Mouse (Mus musculus) myocyte (in vitro differentiated cells): ENCODE measurements at regions not wholly inside any gene's neighbourhood (a gene's known extent, or its start where the extent isn't known, plus 50 kb on each side); places are given as distances from the start of the nearest gene placed in this dataset.

Source experiments
- H3K27me3 ChIP-seq: one replicate; pipeline ENCODE4 v1.6.1; 2011; ENCODE audit not compliant: control insufficient read depth, insufficient read depth, insufficient read length
- H3K36me3 ChIP-seq: one replicate; pipeline ENCODE4 v1.6.1; 2011; ENCODE audit not compliant: control insufficient read depth, insufficient read depth
- H3K4me2 ChIP-seq: one replicate; pipeline ENCODE4 v1.6.1; 2011; ENCODE audit warnings: low read depth, control low read depth
- H3K4me3 ChIP-seq: one replicate; pipeline ENCODE4 v1.5.1; 2011; ENCODE audit warnings: mild to moderate bottlenecking, control low read depth, moderate library complexity
- H3K79me2 ChIP-seq: one replicate; pipeline ENCODE4 v1.6.1; 2011; ENCODE audit not compliant: control insufficient read depth, insufficient read depth
- H3ac ChIP-seq: one replicate; pipeline ENCODE4 v1.6.1; 2011; ENCODE audit not compliant: control insufficient read depth, insufficient read length
- CEBPB ChIP-seq: IDR thresholded peaks from 2 replicates; pipeline ENCODE4 v1.6.1; 2011; ENCODE audit warnings: mild to moderate bottlenecking, moderate library complexity; ENCODE audit not compliant: poor library complexity, insufficient read depth, severe bottlenecking
- E2F4 ChIP-seq: IDR thresholded peaks from one replicate; pipeline ENCODE4 v1.6.1; 2011; ENCODE audit warnings: mild to moderate bottlenecking, control low read depth, moderate library complexity; ENCODE audit not compliant: insufficient read depth
- MAX ChIP-seq: IDR thresholded peaks from one replicate; pipeline ENCODE4 v1.6.1; 2011; ENCODE audit warnings: low read depth, mild to moderate bottlenecking, control low read depth
- MYOD1 ChIP-seq, 3 experiments: IDR thresholded peaks; one replicate each; pipeline ENCODE4 v1.6.1; 2011; ENCODE audit warnings: control low read depth in 2 of 3, low read depth in 2 of 3, mild to moderate bottlenecking in 2 of 3, moderate library complexity in 1 of 3; ENCODE audit not compliant: insufficient read length in 2 of 3, control insufficient read depth in 1 of 3
- MYOG ChIP-seq, 3 experiments: IDR thresholded peaks; one replicate each; pipeline ENCODE4 v1.6.1; 2011; ENCODE audit warnings: control low read depth in 2 of 3, low read depth in 2 of 3, mild to moderate bottlenecking in 2 of 3; ENCODE audit not compliant: insufficient read length in 2 of 3, control insufficient read depth in 1 of 3, insufficient read depth in 1 of 3
- POLR2A ChIP-seq: IDR thresholded peaks from one replicate; pipeline ENCODE4 v1.6.1; 2011; ENCODE audit warnings: low read depth, mild to moderate bottlenecking, control low read depth, moderate library complexity; ENCODE audit not compliant: insufficient read length
- POLR2AphosphoS2 ChIP-seq: IDR thresholded peaks from one replicate; pipeline ENCODE4 v1.6.1; 2011; ENCODE audit warnings: low read depth, control low read depth; ENCODE audit not compliant: insufficient read length
- REST ChIP-seq: IDR thresholded peaks from one replicate; pipeline ENCODE4 v1.6.1; 2011; ENCODE audit warnings: mild to moderate bottlenecking, control low read depth, moderate library complexity; ENCODE audit not compliant: insufficient read depth, insufficient read length
- SRF ChIP-seq: IDR thresholded peaks from one replicate; pipeline ENCODE4 v1.6.1; 2011; ENCODE audit warnings: low read depth; ENCODE audit not compliant: control insufficient read depth, insufficient read length
- TCF12 ChIP-seq: IDR thresholded peaks from one replicate; pipeline ENCODE4 v1.6.1; 2011; ENCODE audit warnings: mild to moderate bottlenecking, control low read depth; ENCODE audit not compliant: poor library complexity, insufficient read depth, severe bottlenecking
- TCF3 ChIP-seq: IDR thresholded peaks from one replicate; pipeline ENCODE4 v1.6.1; 2011; ENCODE audit warnings: low read depth, control low read depth; ENCODE audit not compliant: insufficient read length
- USF1 ChIP-seq: IDR thresholded peaks from one replicate; pipeline ENCODE4 v1.6.1; 2011; ENCODE audit warnings: low read depth, mild to moderate bottlenecking, control low read depth, moderate library complexity

DNA sequence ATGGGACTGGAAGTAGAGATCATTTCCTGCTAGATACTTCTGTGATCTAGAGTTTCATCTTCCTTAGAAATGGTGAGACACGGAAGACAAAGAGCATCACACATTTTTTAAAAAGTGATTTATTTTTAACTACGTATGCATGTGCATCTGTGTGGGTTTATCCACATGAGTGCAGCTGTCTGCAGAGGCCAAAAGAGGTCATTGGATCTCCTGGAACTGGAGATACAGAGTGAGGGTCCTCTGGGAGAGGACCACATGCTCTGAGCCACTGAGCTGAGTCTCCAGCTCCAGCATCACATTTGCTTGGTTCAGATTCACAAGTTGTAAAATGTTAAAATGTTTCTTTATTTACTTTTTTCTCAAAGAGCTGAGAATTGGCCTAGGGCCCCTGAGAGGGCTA, 166.1 kb downstream of the Gas1 start:
- TF ChIP-seq MYOG (IDR thresholded peaks at IDR 0.05; ENCODE audit: control insufficient read depth in 1 of 3, insufficient read depth in 1 of 3, insufficient read length in 2 of 3, low read depth in 2 of 3) (peak in 2 of 3 experiments; percentile 48 to 69), REST (no peak), MYOD1 (IDR thresholded peaks at IDR 0.05; ENCODE audit: control insufficient read depth in 1 of 3, insufficient read length in 2 of 3, low read depth in 2 of 3) (peak in 2 of 3 experiments; percentile 60 to 76), SRF (no peak)
- H3ac ChIP-seq: no peak overlapping the region
- peak overlapping the region; percentile 72 for H3K4me2 ChIP-seq
- no peak overlapping the region for H3K4me3 ChIP-seq
- no peaks in the 10 kb centered on the region for H3K27me3 ChIP-seq
- H3K36me3 ChIP-seq: no peaks in the 10 kb centered on the region
- H3K79me2 ChIP-seq: no peaks in the 10 kb centered on the region

DNA sequence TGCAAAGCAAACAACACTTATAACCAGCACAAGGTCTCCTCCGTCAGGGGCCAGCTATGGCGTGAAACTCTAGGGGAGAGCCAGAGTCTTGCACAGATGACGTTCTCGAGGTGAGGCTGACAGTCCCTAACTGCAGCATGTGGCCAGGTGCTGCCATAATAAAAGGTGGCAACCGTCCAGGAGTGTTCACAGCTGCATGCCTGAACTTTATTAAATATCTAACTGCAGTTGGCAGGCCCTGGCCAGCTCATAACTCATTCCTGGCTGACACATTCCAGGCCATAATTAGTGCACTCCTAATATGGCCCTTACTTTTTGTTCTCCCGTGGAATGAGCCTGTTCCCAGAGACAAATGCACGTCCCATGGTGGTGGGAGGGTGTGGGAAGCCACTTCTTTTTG, 169.6 kb downstream of the Gas1 start:
- H3K36me3 ChIP-seq: no peaks in the 10 kb centered on the region
- no peak overlapping the region for H3ac ChIP-seq
- no peak overlapping the region for H3K4me3 ChIP-seq
- H3K4me2 ChIP-seq: peak overlapping the region; percentile 36
- no peaks in the 10 kb centered on the region for H3K79me2 ChIP-seq
- TF ChIP-seq POLR2A (no peak), E2F4 (no peak), MYOD1 (IDR thresholded peaks at IDR 0.05; ENCODE audit: control insufficient read depth in 1 of 3, insufficient read length in 2 of 3, low read depth in 2 of 3) (peak in 2 of 3 experiments; percentile 90 to 94), MYOG (IDR thresholded peaks at IDR 0.05; ENCODE audit: control insufficient read depth in 1 of 3, insufficient read depth in 1 of 3, insufficient read length in 2 of 3, low read depth in 2 of 3) (peak; percentile 25 to 88 (median 63)), TCF12 (peak; percentile 79), USF1 (no peak), POLR2AphosphoS2 (no peak), REST (no peak), MAX (no peak), CEBPB (no peak), SRF (peak; percentile 97), TCF3 (peak; percentile 71)
- H3K27me3 ChIP-seq: no peaks in the 10 kb centered on the region

DNA sequence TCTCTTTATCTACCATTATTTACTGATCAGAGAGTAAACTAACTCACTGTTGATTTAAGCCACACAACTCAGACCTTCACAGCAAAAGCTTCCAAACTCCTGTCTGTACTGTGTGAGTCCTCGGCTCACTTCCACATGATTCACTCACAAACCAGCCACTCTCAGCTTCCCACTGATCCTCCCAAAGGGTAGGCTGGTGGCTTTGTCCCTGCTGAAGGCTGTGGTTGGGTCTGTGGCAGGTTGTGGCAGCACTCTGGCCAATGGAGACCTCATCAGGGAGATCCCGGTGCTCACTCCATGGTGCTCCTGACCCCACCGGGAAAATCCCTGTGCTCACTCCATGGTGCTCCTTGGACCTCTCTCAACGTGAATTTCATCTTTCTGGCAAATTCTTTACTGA, 170.1 kb downstream of the Gas1 start:
- Histone ChIP-seq H3K36me3 (no peaks in the 10 kb centered on the region), H3K27me3 (no peaks in the 10 kb centered on the region), H3K4me3 (no peak overlapping the region), H3ac (no peak overlapping the region), H3K79me2 (no peaks in the 10 kb centered on the region), H3K4me2 (peak overlapping the region; percentile 36)
- no peak for TF ChIP-seq SRF
- TF ChIP-seq MYOD1 (IDR thresholded peaks at IDR 0.05; ENCODE audit: control insufficient read depth in 1 of 3, insufficient read length in 2 of 3, low read depth in 2 of 3): peak in 1 of 3 experiments; percentile 14

DNA sequence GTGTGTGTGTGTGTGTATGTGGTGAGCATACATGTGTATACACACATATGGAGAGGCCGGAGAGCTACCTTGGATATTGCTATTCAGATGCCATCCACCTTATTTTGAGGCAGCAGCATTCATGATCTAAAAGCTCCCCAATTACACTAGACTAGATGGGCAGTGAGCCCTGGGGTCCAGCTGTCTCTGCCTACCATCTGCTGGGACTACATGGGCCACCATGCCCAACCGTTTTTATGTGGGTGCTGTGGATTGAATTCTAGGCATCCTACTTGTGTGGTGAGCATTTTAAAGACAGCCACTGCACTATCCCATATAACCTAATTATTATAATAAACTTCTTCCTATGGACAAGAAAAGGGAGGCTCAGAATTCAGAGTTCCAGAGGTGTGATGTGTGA, 172.6 kb downstream of the Gas1 start:
- TF ChIP-seq SRF: no peak
- TF ChIP-seq CEBPB: no peak
- TF ChIP-seq REST: no peak
- peak in 2 of 3 experiments; percentile 72 for TF ChIP-seq MYOD1 (IDR thresholded peaks at IDR 0.05; ENCODE audit: control insufficient read depth in 1 of 3, insufficient read length in 2 of 3, low read depth in 2 of 3)
- peak in 1 of 3 experiments; percentile 62 for TF ChIP-seq MYOG (IDR thresholded peaks at IDR 0.05; ENCODE audit: control insufficient read depth in 1 of 3, insufficient read depth in 1 of 3, insufficient read length in 2 of 3, low read depth in 2 of 3)
- no peak for TF ChIP-seq TCF12
- TF ChIP-seq POLR2AphosphoS2: no peak

DNA sequence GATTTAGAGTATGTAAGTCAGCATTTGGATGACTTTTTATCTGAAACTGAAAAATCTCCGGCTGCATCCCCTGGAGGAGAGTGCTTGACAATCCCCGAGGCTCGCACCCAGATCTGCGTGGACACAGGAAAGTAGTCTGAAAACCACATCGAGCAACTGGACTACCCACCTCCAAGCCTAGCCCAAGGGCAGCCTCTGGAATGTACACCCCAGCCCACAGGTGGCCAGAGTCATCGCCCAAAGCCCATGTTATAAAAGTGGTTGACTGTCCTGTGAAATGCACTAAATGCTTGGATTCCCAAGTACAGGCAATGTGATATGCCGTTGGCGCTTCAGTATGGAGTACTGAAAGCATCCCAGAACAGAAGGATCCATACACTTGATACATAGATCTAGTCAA, 175.1 kb downstream of the Gas1 start:
- H3K79me2 ChIP-seq: no peaks in the 10 kb centered on the region
- no peak overlapping the region for H3K4me2 ChIP-seq
- H3K4me3 ChIP-seq: no peak overlapping the region
- H3ac ChIP-seq: no peak overlapping the region
- TF ChIP-seq MAX (no peak), CEBPB (no peak), TCF3 (no peak), MYOG (IDR thresholded peaks at IDR 0.05; ENCODE audit: control insufficient read depth in 1 of 3, insufficient read depth in 1 of 3, insufficient read length in 2 of 3, low read depth in 2 of 3) (peak in 2 of 3 experiments; percentile 44 to 82), SRF (no peak), POLR2AphosphoS2 (no peak), TCF12 (peak; percentile 13), USF1 (no peak), POLR2A (no peak), REST (no peak), E2F4 (no peak), MYOD1 (IDR thresholded peaks at IDR 0.05; ENCODE audit: control insufficient read depth in 1 of 3, insufficient read length in 2 of 3, low read depth in 2 of 3) (peak in 2 of 3 experiments; percentile 35 to 74)
- H3K36me3 ChIP-seq: no peaks in the 10 kb centered on the region
- no peaks in the 10 kb centered on the region for H3K27me3 ChIP-seq

More for the DNA sequence above, 172.6 kb downstream of the Gas1 start:
- Histone ChIP-seq H3K36me3 (no peaks in the 10 kb centered on the region), H3K4me3 (no peak overlapping the region), H3K79me2 (no peaks in the 10 kb centered on the region), H3K27me3 (no peaks in the 10 kb centered on the region), H3K4me2 (no peak overlapping the region), H3ac (no peak overlapping the region)
